Mouse (Mus musculus) kidney, embryonic 14.5 days (tissue): Measurements from ENCODE around the gene Slc4a7. TPM values are rescaled to one million over a fixed set of nuclear protein-coding genes. Genes with fewer than 3 reads are reported as not detected.

Source experiments
- ATAC-seq: fragments of 200-750 bp; cut with Nextera tagmentation; 2 replicates; pipeline ENCODE4 v1.8.0; 2017; ENCODE audit warnings: moderate number of reproducible peaks, mild to moderate bottlenecking, moderate TSS enrichment, moderate library complexity; ENCODE audit not compliant: low FRiP score, low TSS enrichment
- H3K27ac ChIP-seq: fragments of 300-500 bp; sonication (generic); 2 replicates; pipeline ENCODE4 v1.5.1; 2014; ENCODE audit warnings: low read depth, mild to moderate bottlenecking, low read length, moderate library complexity, mixed read lengths
- H3K27me3 ChIP-seq: fragments of 300-500 bp; sonication (generic); 2 replicates; pipeline ENCODE4 v1.6.1; 2014; ENCODE audit warnings: mild to moderate bottlenecking, low read length; ENCODE audit not compliant: control insufficient read depth, insufficient read depth
- H3K36me3 ChIP-seq: fragments of 300-500 bp; sonication (generic); 2 replicates; pipeline ENCODE4 v1.6.1; 2014; ENCODE audit warnings: low read length, mixed read lengths; ENCODE audit not compliant: control insufficient read depth, insufficient read depth
- H3K4me1 ChIP-seq: fragments of 300-500 bp; sonication (generic); 2 replicates; pipeline ENCODE4 v1.6.1; 2014; ENCODE audit warnings: low read length, mixed read lengths; ENCODE audit not compliant: control insufficient read depth, insufficient read depth
- H3K4me2 ChIP-seq: fragments of 300-500 bp; sonication (generic); replicated peaks from 2 replicates; pipeline ENCODE4 v1.6.1; 2014; ENCODE audit warnings: low read depth, mild to moderate bottlenecking, low read length
- H3K4me3 ChIP-seq: fragments of 300-500 bp; sonication (generic); 2 replicates; pipeline ENCODE4 v1.5.1; 2014; ENCODE audit warnings: mild to moderate bottlenecking, low read length
- H3K9ac ChIP-seq: fragments of 300-500 bp; sonication (generic); 2 replicates; pipeline ENCODE4 v1.6.1; 2014; ENCODE audit warnings: low read depth, mild to moderate bottlenecking, low read length, moderate library complexity
- H3K9me3 ChIP-seq: fragments of 300-500 bp; sonication (generic); 2 replicates; pipeline ENCODE4 v1.6.1; 2016; ENCODE audit warnings: low read length; ENCODE audit not compliant: control insufficient read depth
- WGBS: fragments of 180-500 bp; shearing (Covaris S2); extraction: QIAGEN DNeasy Blood & Tissue Kit; methylation state at CpG from one replicate; pipeline ENCODE4 v1.1.7; 2014; 5-methylcytosine and 5-hydroxymethylcytosine counted together
- polyA plus RNA-seq: library from polyadenylated mRNA; unstranded; fragments of >200 nt; fragmentation: Nextera tagmentation; extraction: Ambion mirVana; gene quantifications from 2 replicates; pipeline ENCODE4 v1.2.1, GENCODE M21; 2014

The Slc4a7 gene
- polyA plus RNA-seq, 1 experiment from 2014 or later = 22.6 TPM

- Histone ChIP-seq H3K9me3 (no peaks in the 10 kb centered on the region), H3K36me3 (no peaks in the 10 kb centered on the region), H3K4me1 (0 out of 2 replicates have a peak, but pooled peaks cover 5% of the 10 kb centered on the region), H3K4me3 (no peak overlapping the region), H3K27me3 (no peaks in the 10 kb centered on the region), H3K9ac (no peak overlapping the region), H3K27ac (0 out of 2 replicates have a peak overlapping the region, but pooled peaks have one; percentile 26), H3K4me2 (no peak overlapping the region)
- peak; percentile 33 for ATAC-seq
- 63% methylated on average over 5 of the region's 5 CpGs for WGBS
These were observed 102.6 kb downstream of the Slc4a7 start for GRCm38 (mm10) chr14:14804518-14805212.

GRCm38 (mm10) chr14:14832520-14833240 is 130.6 kb downstream of the Slc4a7 start:
- Histone ChIP-seq H3K4me3 (no peak overlapping the region), H3K4me2 (no peak overlapping the region), H3K4me1 (no peaks in the 10 kb centered on the region), H3K9me3 (no peaks in the 10 kb centered on the region), H3K9ac (no peak overlapping the region), H3K27ac (no peak overlapping the region), H3K27me3 (no peaks in the 10 kb centered on the region), H3K36me3 (no peaks in the 10 kb centered on the region)
- 76% methylated on average over 12 of the region's 12 CpGs for WGBS
- peak; percentile 49; the same call in 1 of the 2 replicates for ATAC-seq

GRCm38 (mm10) chr14:14833498-14833897 is 131.4 kb downstream of the Slc4a7 start:
- peak; percentile 52; the same call in 1 of the 2 replicates for ATAC-seq

GRCm38 (mm10) chr14:14834266-14834665 is 132.2 kb downstream of the Slc4a7 start:
- Histone ChIP-seq H3K4me1 (no peaks in the 10 kb centered on the region), H3K9ac (no peak overlapping the region), H3K4me2 (no peak overlapping the region), H3K4me3 (no peak overlapping the region), H3K27ac (no peak overlapping the region), H3K9me3 (no peaks in the 10 kb centered on the region), H3K36me3 (no peaks in the 10 kb centered on the region), H3K27me3 (no peaks in the 10 kb centered on the region)
- WGBS = 92% methylated on average over 2 of the region's 2 CpGs
- ATAC-seq = no peak

More at GRCm38 (mm10) chr14:14833498-14833897, 131.4 kb downstream of the Slc4a7 start:
- H3K4me2 ChIP-seq = no peak overlapping the region
- no peak overlapping the region for H3K9ac ChIP-seq
- H3K27ac ChIP-seq = no peak overlapping the region
- H3K4me1 ChIP-seq = no peaks in the 10 kb centered on the region
- 77% methylated on average over 1 of the region's 1 CpGs for WGBS
- H3K36me3 ChIP-seq = no peaks in the 10 kb centered on the region
- no peak overlapping the region for H3K4me3 ChIP-seq
- H3K27me3 ChIP-seq = no peaks in the 10 kb centered on the region
- H3K9me3 ChIP-seq = no peaks in the 10 kb centered on the region

- no peak overlapping the region for H3K27ac ChIP-seq
- H3K9ac ChIP-seq = no peak overlapping the region
- no peak overlapping the region for H3K4me2 ChIP-seq
- H3K36me3 ChIP-seq = no peaks in the 10 kb centered on the region
- no peaks in the 10 kb centered on the region for H3K9me3 ChIP-seq
- WGBS = 73% methylated on average over 4 of the region's 4 CpGs
- no peak overlapping the region for H3K4me3 ChIP-seq
- no peaks in the 10 kb centered on the region for H3K27me3 ChIP-seq
- ATAC-seq = no peak
- H3K4me1 ChIP-seq = no peaks in the 10 kb centered on the region
These were observed 135.5 kb downstream of the Slc4a7 start for GRCm38 (mm10) chr14:14837627-14838026.

- H3K27ac ChIP-seq = no peak overlapping the region
- no peak overlapping the region for H3K4me3 ChIP-seq
- no peak; the same call in 1 of the 2 replicates for ATAC-seq
- H3K36me3 ChIP-seq = no peaks in the 10 kb centered on the region
- H3K27me3 ChIP-seq = no peaks in the 10 kb centered on the region
- no peak overlapping the region for H3K9ac ChIP-seq
- H3K4me2 ChIP-seq = no peak overlapping the region
- no peaks in the 10 kb centered on the region for H3K9me3 ChIP-seq
- WGBS = 74% methylated on average over 1 of the region's 1 CpGs
- no peaks in the 10 kb centered on the region for H3K4me1 ChIP-seq
These were observed 136.0 kb downstream of the Slc4a7 start for GRCm38 (mm10) chr14:14838109-14838508.

GRCm38 (mm10) chr14:14842734-14843530 is 140.9 kb downstream of the Slc4a7 start:
- no peak overlapping the region for H3K27ac ChIP-seq
- H3K4me3 ChIP-seq = no peak overlapping the region
- 75% methylated on average over 8 of the region's 8 CpGs for WGBS

More at GRCm38 (mm10) chr14:14842734-14843530, 140.9 kb downstream of the Slc4a7 start:
- H3K4me1 ChIP-seq = no peaks in the 10 kb centered on the region
- no peaks in the 10 kb centered on the region for H3K27me3 ChIP-seq
- H3K9me3 ChIP-seq = no peaks in the 10 kb centered on the region
- ATAC-seq = no peak
- no peak overlapping the region for H3K9ac ChIP-seq
- no peak overlapping the region for H3K4me2 ChIP-seq
- no peaks in the 10 kb centered on the region for H3K36me3 ChIP-seq
